Mouse (Mus musculus): ENCODE measurements around the gene Padi1.

Padi1 gene

DNA sequence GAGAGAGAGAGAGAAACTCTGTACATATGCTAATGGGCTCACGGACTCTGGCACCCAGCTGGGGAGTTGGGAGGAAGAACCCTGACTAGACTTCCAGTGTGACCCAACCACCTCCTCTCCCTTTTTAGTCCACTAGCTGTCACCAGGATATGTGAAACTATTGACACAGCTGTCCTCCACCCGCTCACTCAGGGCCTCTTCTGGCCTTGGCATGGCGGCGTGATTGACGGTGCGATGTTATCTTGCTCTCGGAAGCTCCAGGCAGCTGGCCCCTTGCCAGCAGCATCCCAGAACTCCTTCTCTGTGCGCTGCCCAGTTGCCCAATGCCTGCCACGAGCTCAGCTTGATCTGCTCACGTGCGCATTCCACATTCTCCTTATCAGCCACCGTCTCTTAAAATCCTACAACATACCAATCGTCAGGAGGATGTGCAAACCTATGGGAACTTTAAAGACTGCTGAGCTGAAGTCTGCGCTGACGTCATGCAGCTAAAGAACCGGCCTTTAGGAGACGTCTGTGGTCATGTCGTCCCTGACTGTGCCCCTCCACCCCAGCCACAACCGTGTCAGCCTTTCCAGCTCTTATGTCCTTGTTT is 65.7 kb downstream of the Padi1 start:
- peak; percentile 33 to 46 for DNase-seq

DNA sequence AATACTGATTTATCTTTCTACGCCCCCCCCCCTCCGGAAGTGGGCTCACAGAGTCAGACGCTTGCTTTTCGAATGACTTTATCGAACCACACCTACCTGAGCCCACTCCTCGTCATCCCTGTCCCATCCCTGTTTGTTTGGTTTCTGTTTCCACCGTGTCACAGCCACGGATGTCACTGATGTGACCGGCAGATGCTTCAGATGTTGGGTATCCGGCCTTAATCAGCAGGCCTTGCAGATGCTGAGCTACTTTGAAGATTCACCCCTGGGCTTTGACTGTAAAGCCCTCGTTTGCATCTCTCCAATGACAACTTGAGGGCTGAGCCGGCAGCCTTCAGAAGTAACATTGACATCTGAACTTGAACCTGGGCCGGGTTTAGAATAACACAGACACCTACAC is 69.0 kb downstream of the Padi1 start:
- DNase-seq, result no peak

DNA sequence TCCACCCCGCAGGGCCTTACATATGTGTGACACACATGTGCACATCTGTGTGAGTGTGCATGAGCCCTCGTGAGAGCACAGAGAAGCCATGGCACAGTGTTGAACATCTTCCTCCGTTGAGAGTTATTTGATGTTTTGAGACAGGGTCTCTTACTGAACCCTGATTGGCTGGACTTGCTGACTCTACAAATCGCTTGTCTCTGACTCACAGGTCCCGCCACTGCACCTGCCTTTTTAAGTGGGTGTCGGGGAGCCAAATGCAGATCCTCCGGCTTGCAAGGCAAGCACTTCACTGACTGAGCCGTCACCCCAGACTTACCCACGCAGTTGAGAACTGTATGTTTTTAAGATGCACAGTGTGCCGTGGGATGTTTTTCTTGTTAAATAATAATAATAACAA is 69.7 kb downstream of the Padi1 start:
- DNase-seq, result no peak

DNA sequence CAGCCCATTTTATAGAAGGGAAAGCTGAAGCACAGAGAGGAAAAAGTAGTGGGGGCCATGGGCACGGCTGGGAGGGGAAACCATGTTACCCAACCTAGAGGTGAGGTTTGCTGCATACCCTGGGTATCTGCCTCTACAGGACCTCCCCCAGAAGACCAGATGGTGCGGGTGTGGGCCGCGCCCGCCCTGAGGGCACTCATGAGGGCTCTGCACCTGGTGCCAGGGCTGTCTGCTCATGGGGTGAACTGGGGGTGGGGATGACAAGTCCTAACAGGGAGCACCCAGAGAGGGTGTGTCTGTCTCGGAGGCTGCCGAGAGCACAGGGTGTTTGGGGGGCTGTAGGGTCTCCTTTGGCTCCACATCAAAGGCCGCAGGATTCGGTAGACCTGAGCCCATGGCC is 70.7 kb downstream of the Padi1 start:
- DNase-seq, result no peak

DNA sequence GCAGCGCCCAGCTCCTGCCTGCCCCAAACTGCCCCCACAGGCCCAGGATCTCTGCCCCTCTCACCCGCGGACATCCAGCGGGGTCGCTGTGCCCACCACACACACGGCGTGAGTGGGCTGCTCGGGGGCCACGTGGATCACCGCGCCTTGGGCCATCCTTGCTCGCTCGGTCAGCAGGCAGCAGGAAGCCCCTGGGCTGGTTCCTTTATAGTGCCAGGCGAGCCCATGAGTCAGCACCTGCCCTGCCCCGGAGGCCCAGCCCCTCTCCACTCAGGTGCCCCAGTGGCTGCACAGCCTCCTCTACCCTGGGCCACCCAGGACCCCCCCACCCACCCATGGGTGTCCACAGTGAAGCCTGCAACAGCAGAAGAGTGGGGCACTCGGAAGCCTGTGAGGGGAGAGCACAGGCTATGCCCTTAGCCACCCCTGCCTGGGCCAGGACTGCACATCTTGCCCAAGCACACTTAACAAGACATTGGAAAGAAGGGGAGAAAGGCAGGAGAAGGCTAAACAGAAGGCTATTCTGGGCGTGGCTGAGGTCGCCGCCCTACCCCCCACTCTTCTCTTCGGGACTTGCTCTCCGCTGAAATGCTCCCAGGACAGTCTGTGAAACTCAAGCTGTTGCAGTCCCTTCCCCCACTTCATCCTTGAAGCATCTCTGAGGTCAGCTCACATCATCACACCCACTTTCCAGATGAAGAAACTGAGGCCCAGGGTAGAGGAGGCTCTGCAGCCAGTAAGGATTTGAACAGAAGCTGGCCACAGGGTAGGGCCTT is 71.4 kb downstream of the Padi1 start, which contains the start of gene Padi4:
Gene Padi4 (minus strand): TSS at position 212 of the 776 bp plus-strand sequence.
- no peak for DNase-seq

DNA sequence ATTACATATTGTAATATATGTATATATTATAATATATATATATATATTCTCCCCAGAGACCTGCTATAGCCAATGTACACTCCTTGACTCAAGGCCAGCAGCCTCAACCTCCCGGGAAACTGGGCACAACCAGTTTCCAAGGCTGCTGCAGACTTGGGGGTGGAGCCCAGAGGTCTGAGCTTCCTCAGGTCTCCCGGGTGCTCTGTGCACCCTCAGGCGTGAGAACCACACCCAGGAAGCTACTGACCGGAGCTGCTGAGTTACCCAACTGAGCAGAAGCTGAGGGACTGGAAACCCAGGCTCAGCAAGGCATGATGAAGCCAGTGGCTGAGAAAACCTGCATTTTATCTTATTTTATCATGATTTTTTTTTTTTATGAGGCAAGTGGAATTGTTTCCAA is 74.5 kb downstream of the Padi1 start:
- DNase-seq, result no peak

DNA sequence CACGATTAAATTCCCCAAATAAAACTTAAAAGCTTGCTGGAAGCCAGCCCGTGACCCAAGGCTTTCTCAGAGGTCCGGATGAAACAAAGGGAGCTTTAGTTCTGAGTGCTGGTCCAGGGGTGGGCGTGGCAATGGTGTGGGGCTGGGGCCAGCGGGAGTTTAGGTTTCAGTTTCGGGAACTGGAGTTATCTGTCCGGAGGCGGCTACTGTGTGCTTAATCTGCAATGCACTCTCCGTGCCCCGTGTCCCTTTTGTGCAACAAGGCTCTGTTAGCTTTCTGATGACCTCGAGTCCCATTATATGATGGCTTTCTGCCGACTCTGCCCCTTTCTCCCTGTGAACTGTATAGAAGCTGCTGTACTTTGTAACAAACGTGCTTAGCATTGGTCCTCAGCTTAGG is 75.1 kb downstream of the Padi1 start:
- no peak for DNase-seq

DNA sequence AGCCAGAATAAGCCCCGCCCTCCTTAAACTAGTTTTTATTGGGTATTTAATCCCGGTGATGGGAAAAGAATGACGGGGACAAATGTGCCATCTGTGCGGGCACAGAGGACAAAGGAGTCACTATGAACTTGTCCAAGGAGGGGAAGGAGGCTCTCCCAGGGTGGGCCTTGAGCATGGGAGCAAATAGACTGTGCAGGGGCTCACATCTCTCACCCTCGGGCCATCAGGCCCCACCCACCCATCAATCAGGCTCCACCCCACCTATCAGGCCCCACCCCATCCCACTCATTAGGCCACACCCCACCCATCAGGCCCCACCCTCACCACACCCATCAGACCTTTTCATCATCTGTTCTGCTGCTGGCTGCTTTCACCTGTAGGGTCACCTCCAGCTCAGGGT is 76.6 kb downstream of the Padi1 start:
- no peak for DNase-seq

DNA sequence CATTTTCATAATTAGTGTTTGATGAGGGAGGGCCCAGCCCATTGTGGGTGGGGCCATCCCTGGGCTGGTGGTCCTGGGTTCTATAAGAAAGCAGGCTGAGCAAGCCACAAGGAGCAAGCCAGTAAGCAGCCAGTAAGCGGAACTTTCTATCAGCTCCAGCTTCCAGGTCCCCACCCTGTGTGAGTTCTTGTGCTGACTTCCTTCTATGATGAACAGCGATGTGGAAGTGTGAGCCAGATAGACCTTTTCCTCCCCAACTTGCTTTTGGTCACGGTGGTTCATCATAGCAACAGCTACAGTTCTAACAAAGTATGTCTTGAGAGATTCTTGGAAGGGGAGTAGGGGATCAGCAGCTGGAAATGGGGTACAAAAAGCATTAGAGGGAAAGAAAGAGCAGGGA is 79.6 kb downstream of the Padi1 start:
- no peak for DNase-seq

DNA sequence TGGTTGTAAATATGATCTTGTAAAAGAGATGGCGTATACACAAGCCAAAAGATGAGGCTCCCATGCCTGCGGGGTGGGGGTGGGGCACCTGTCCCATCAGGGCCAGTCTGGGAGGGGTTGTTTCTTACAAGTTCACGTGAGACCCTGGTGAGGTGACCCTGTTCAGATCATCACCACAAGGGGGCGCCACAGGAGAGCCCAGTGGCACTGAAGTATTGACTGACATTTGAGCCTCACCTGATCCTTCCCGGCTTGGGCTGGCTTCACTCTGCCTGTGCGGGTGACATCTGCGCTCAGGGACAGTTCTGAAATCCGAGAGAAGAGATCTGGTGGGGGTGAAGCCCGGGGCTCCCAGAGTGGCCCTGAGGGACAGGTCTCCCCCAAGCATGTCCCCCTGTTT is 82.4 kb downstream of the Padi1 start:
- peak; percentile 40 to 67 for DNase-seq
